Mouse (Mus musculus) liver, adult 2 months (tissue): ENCODE measurements at regions not wholly inside any gene's neighbourhood (a gene's known extent, or its start where the extent isn't known, plus 50 kb on each side); places are given as distances from the start of the nearest gene placed in this dataset.

Experiments used
- CTCF ChIP-seq: fragments of 200-500 bp; IDR thresholded peaks from 2 replicates; pipeline ENCODE4 v1.5.1; 2011; ENCODE audit warnings: low read depth, low read length, control low read depth
- POLR2A ChIP-seq: fragments of 200-500 bp; IDR thresholded peaks from 2 replicates; pipeline ENCODE4 v1.6.1; 2011; ENCODE audit warnings: low read length, control low read depth; ENCODE audit not compliant: insufficient read depth; ENCODE audit errors: extremely low read depth

GRCm38 (mm10) chr12:26533641-26534151, 64.7 kb downstream of the Cmpk2 start:
- TF ChIP-seq CTCF: no peak
- no peak for TF ChIP-seq POLR2A
